Mouse (Mus musculus) small intestine, adult 2 months (tissue): Measurements from ENCODE around the gene Fbxo8.

Source experiments
- CTCF ChIP-seq: fragments of 200-500 bp; IDR thresholded peaks from 2 replicates; pipeline ENCODE4 v1.5.1; 2012; ENCODE audit warnings: low read depth, mild to moderate bottlenecking, control low read depth, inconsistent platforms, low read length, moderate library complexity, mixed read lengths; ENCODE audit not compliant: insufficient replicate concordance, insufficient read length; ENCODE audit errors: extremely low read depth
- POLR2A ChIP-seq: fragments of 200-500 bp; IDR thresholded peaks from 2 replicates; pipeline ENCODE4 v1.6.1; 2012; ENCODE audit warnings: low read depth, mild to moderate bottlenecking, control low read depth, inconsistent platforms, low read length, moderate library complexity

DNA sequence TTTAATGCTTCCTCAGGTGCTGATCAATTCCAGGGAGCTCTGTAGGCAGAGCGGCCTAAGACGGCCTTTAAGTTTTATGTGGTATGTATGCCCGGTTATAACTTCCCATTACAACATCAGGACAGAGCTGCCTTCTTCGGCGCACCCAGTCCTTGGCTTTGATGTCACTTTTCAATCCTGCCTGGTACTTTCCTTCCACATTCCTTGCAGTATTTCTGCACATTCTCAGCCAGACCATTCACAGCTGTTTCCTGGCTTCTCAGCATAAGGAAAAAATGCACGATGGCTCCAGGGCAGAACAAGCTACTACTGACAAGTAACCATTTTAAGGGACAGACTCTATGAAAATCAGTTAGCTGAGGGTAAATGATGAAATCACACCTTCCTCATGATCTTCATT is 22.0 kb upstream of the Fbxo8 start:
- TF ChIP-seq CTCF (no peak), POLR2A (no peak)
